Mouse (Mus musculus) megakaryocyte, adult 5-6 weeks (primary cell): Measurements from ENCODE around the gene Olfr1168. TPM values are rescaled to one million over a fixed set of nuclear protein-coding genes. Genes with fewer than 3 reads are reported as not detected.
"Not testable (repeated sequence)": the region's sequence is repeated elsewhere in the genome, so short reads cannot be mapped to it uniquely, and the experiment has no call there.

Experiments
- ATAC-seq: 2 replicates; pipeline ENCODE4 v1.8.0; 2016; ENCODE audit warnings: mild to moderate bottlenecking, inconsistent platforms; ENCODE audit not compliant: poor library complexity, severe bottlenecking
- total RNA-seq, 2 experiments: library from RNA; stranded (forward) in 1 of 2; stranded (reverse) in 1 of 2; fragments of 153-499, 151-499 nt in 1 of 2; fragments of 221-1000, 200-1000 nt in 1 of 2; gene quantifications; 2 replicates each; pipeline versions ENCODE4 v1.2.3 to v1.2.4; 2015 to 2017

The Olfr1168 gene
- total RNA-seq (2015) (not detected in 2 replicates), total RNA-seq (2017) (not detected in 2 replicates)

GRCm38 (mm10) chr2:88181580-88181979 lies at the start of gene Olfr1168:
TSS of gene Olfr1168 (plus strand) at chr2:88181880.
- no peak for ATAC-seq

- not testable (repeated sequence) for ATAC-seq
These were observed 26.6 kb upstream of the Olfr1168 start, which contains the start of gene Olfr1167 for GRCm38 (mm10) chr2:88155093-88155492. TSS of gene Olfr1167 (minus strand) at chr2:88155193.

GRCm38 (mm10) chr2:88220784-88221183 lies 39.1 kb downstream of the Olfr1168 start:
- ATAC-seq = no peak

GRCm38 (mm10) chr2:88228234-88228633 lies 46.6 kb downstream of the Olfr1168 start, which contains the start of gene Olfr1170:
TSS of gene Olfr1170 (minus strand) at chr2:88228334.
- no peak for ATAC-seq

Other genes starting within 250 kb of the Olfr1168 start
- not detected in 2 replicates for gene Olfr1155, start 236.7 kb upstream of the Olfr1168 start, total RNA-seq (2015)
- gene Olfr1155, start 236.7 kb upstream of the Olfr1168 start, total RNA-seq (2017) = not detected in 2 replicates
- not detected in 2 replicates for gene Olfr1156, start 228.8 kb upstream of the Olfr1168 start, total RNA-seq (2015)
- not detected in 2 replicates for gene Olfr1156, start 228.8 kb upstream of the Olfr1168 start, total RNA-seq (2017)
- gene Olfr1157, start 213.6 kb upstream of the Olfr1168 start, total RNA-seq (2015) = not detected in 2 replicates
- gene Olfr1157, start 213.6 kb upstream of the Olfr1168 start, total RNA-seq (2017) = not detected in 2 replicates
- not detected in 2 replicates for gene Olfr74, start 207.2 kb upstream of the Olfr1168 start, total RNA-seq (2015)
- gene Olfr74, start 207.2 kb upstream of the Olfr1168 start, total RNA-seq (2017) = not detected in 2 replicates
- not detected in 2 replicates for gene Olfr1158, start 191.8 kb upstream of the Olfr1168 start, total RNA-seq (2015)
- not detected in 2 replicates for gene Olfr1158, start 191.8 kb upstream of the Olfr1168 start, total RNA-seq (2017)
- not detected in 2 replicates for gene Olfr1160, start 173.6 kb upstream of the Olfr1168 start, total RNA-seq (2015)
- gene Olfr1160, start 173.6 kb upstream of the Olfr1168 start, total RNA-seq (2017) = not detected in 2 replicates
- not detected in 2 replicates for gene Olfr1161, start 159.1 kb upstream of the Olfr1168 start, total RNA-seq (2015)
- gene Olfr1161, start 159.1 kb upstream of the Olfr1168 start, total RNA-seq (2017) = not detected in 2 replicates
- gene Olfr73, start 144.2 kb upstream of the Olfr1168 start, total RNA-seq (2015) = not detected in 2 replicates
- gene Olfr73, start 144.2 kb upstream of the Olfr1168 start, total RNA-seq (2017) = not detected in 2 replicates
- gene Olfr1162, start 130.8 kb upstream of the Olfr1168 start, total RNA-seq (2015) = not detected in 2 replicates
- not detected in 2 replicates for gene Olfr1162, start 130.8 kb upstream of the Olfr1168 start, total RNA-seq (2017)
- gene Olfr1163, start 110.0 kb upstream of the Olfr1168 start, total RNA-seq (2015) = not detected in 2 replicates
- gene Olfr1163, start 110.0 kb upstream of the Olfr1168 start, total RNA-seq (2017) = not detected in 2 replicates
- gene Olfr1164, start 87.9 kb upstream of the Olfr1168 start, total RNA-seq (2015) = not detected in 2 replicates
- not detected in 2 replicates for gene Olfr1164, start 87.9 kb upstream of the Olfr1168 start, total RNA-seq (2017)
- gene Olfr1166, start 53.6 kb upstream of the Olfr1168 start, total RNA-seq (2015) = not detected in 2 replicates
- gene Olfr1166, start 53.6 kb upstream of the Olfr1168 start, total RNA-seq (2017) = not detected in 2 replicates
- gene Olfr1167, start 26.7 kb upstream of the Olfr1168 start, total RNA-seq (2015) = not detected in 2 replicates
- 0.04 TPM in 1 of 2 replicates, not detected in the other for gene Olfr1167, start 26.7 kb upstream of the Olfr1168 start, total RNA-seq (2017)
- not detected in 2 replicates for gene Olfr1170, start 46.5 kb downstream of the Olfr1168 start, total RNA-seq (2015)
- gene Olfr1170, start 46.5 kb downstream of the Olfr1168 start, total RNA-seq (2017) = not detected in 2 replicates
- gene Olfr1173, start 98.0 kb downstream of the Olfr1168 start, total RNA-seq (2015) = not detected in 2 replicates
- 0.04 TPM in 1 of 2 replicates, not detected in the other for gene Olfr1173, start 98.0 kb downstream of the Olfr1168 start, total RNA-seq (2017)
- not detected in 2 replicates for gene Olfr1174-ps, start 133.3 kb downstream of the Olfr1168 start, total RNA-seq (2015)
- not detected in 2 replicates for gene Olfr1174-ps, start 133.3 kb downstream of the Olfr1168 start, total RNA-seq (2017)
- not detected in 2 replicates for gene Olfr1175-ps, start 145.3 kb downstream of the Olfr1168 start, total RNA-seq (2015)
- gene Olfr1175-ps, start 145.3 kb downstream of the Olfr1168 start, total RNA-seq (2017) = not detected in 2 replicates
- not detected in 2 replicates for gene Olfr1176, start 154.8 kb downstream of the Olfr1168 start, total RNA-seq (2015)
- gene Olfr1176, start 154.8 kb downstream of the Olfr1168 start, total RNA-seq (2017) = not detected in 2 replicates
- not detected in 2 replicates for gene Olfr1177-ps, start 164.6 kb downstream of the Olfr1168 start, total RNA-seq (2015)
- not detected in 2 replicates for gene Olfr1177-ps, start 164.6 kb downstream of the Olfr1168 start, total RNA-seq (2017)
- not detected in 2 replicates for gene Olfr1178, start 205.2 kb downstream of the Olfr1168 start, total RNA-seq (2015)
- not detected in 2 replicates for gene Olfr1178, start 205.2 kb downstream of the Olfr1168 start, total RNA-seq (2017)
- not detected in 2 replicates for gene Olfr1179, start 224.6 kb downstream of the Olfr1168 start, total RNA-seq (2015)
- gene Olfr1179, start 224.6 kb downstream of the Olfr1168 start, total RNA-seq (2017) = not detected in 2 replicates
- gene Olfr1180, start 237.3 kb downstream of the Olfr1168 start, total RNA-seq (2015) = not detected in 2 replicates
- not detected in 2 replicates for gene Olfr1180, start 237.3 kb downstream of the Olfr1168 start, total RNA-seq (2017)
- gene Olfr1181, start 244.3 kb downstream of the Olfr1168 start, total RNA-seq (2015) = not detected in 2 replicates
- not detected in 2 replicates for gene Olfr1181, start 244.3 kb downstream of the Olfr1168 start, total RNA-seq (2017)